Mouse (Mus musculus) bone marrow macrophage, adult 2 months (primary cell): ENCODE measurements around the gene Ccdc27.

ENCODE experiments used
- CTCF ChIP-seq: IDR thresholded peaks from 2 replicates; pipeline ENCODE4 v1.5.1; 2012; ENCODE audit warnings: low read depth, mild to moderate bottlenecking, low read length, moderate library complexity
- POLR2A ChIP-seq: IDR thresholded peaks from 2 replicates; pipeline ENCODE4 v1.6.1; 2012; ENCODE audit warnings: mild to moderate bottlenecking, low read depth, low read length, borderline replicate concordance

GRCm38 (mm10) chr4:154015476-154015875, 27.0 kb downstream of the Ccdc27 start:
- TF ChIP-seq POLR2A (no peak), CTCF (no peak)
